Mouse (Mus musculus) lung, postnatal 0 days (tissue): ENCODE measurements around the gene Hdac8.

Source experiments
- CTCF ChIP-seq: IDR thresholded peaks from 2 replicates; pipeline ENCODE4 v1.5.1; 2016; ENCODE audit warnings: antibody characterized with exemption, mild to moderate bottlenecking
- EP300 ChIP-seq: IDR thresholded peaks from 2 replicates; pipeline ENCODE4 v1.6.1; 2016; ENCODE audit warnings: antibody characterized with exemption, mild to moderate bottlenecking, control low read depth

- no peak for TF ChIP-seq CTCF
- no peak for TF ChIP-seq EP300
Measured at GRCm38 (mm10) chrX:102319696-102320095, 185.5 kb downstream of the Hdac8 start.
